Mouse (Mus musculus): ENCODE results near the gene Pcolce.

The Pcolce gene

DNA sequence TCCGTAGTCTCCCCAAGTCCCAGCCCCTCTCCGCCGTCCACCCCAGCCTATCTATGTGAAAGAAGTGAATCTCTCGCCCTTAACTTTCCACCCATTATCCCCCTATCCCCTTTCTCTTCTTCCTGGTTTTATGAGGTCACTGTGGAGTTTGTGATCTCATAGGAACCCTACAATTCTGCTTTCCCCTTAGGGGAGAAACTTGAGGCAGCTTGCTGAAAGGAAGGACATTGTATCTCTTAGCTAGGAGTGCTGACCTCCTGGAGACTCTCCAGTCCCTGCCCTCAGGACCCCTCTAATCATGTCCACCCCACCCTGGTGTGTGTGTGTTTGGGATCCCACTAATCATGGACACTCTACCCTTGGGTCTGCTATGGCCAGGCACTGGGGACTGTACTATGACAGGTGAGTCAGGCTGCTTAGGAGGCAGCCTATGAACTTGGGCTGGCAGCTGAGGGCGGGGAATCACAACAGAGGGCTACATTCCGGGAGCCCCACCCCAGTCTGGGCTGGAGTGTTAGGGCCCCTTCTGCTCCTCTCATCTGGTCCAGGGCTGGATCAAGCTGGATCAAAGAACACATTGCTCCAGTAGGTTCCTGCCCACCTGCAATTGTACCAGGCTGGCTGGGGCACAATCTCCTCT, 16.4 kb upstream of the Pcolce start:
- CTCF ChIA-PET: no interaction called here

DNA sequence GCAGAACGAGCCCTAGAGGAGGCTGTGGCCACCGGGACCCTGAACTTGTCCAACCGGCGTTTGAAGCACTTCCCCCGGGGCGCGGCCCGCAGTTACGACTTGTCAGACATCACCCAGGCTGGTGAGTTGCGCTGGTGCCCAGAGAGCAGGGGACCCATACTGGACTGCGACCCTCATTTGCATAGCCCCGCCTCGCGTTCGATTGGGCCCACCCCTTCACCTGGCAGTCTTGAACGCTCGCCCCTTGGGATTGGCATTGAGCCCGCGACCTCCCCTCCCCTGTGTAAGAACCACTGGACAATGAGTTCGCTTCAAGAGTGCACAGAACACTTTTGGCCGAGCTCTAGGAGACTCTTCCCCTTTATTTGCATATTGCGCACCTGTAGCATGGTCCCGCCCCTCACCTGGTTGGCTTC, 15.7 kb upstream of the Pcolce start:
- CTCF ChIA-PET: no interaction called here

DNA sequence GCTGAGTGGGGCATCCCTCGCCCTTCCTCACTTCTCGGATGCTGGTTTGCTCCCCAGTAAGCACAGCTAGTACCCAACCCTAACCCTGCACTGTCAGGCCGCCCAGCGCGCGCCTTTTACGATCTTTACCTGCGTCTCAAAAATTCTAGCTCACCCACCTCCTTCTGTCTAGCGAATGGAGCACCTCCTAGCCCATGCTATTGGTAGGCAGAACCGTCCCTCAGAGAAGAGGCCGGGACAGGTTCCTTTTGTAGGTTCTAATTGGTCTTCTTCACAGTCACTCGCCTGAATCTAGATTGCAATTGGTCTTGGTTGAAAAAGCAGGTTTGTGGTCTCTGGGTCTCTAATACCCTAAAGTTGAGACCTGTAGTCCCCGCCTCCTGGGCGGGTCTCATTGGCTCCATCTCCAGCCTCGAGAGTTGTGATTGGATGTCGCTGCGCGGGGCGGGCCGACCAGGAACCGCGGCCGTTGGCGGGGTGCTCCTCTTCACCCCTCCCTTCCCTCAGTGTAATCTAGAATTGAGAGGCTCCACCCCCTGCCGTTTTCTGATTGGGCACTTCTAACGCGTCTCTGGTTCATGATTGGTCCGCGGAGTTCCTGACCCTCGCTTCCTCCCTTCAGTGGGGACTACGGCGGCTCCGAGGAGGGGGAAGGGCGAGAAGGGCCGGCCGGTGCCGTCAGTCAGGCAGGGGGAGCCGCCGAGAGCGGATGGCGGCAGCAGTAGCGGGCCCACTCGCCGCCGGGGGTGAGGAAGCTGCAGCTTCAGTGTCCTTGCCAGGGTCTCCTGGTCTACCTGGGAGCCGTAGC, 15.1 kb upstream of the Pcolce start, which contains the start of the genes Fbxo24, Lrch4 and Gm20605:
Gene Fbxo24 (minus strand): TSS at position 505 of the 808 bp plus-strand sequence.
Gene Lrch4 (plus strand): TSS at position 624 of the 808 bp plus-strand sequence.
Gene Gm20605 (plus strand): TSS at position 678 of the 808 bp plus-strand sequence.
- CTCF ChIA-PET: interaction anchor here (0.5 to 0.6 kb wide), 2 partner anchors 111 to 1665 kb away, joined by 3 to 5 read pairs; no protein-coding TSS in a partner anchor

DNA sequence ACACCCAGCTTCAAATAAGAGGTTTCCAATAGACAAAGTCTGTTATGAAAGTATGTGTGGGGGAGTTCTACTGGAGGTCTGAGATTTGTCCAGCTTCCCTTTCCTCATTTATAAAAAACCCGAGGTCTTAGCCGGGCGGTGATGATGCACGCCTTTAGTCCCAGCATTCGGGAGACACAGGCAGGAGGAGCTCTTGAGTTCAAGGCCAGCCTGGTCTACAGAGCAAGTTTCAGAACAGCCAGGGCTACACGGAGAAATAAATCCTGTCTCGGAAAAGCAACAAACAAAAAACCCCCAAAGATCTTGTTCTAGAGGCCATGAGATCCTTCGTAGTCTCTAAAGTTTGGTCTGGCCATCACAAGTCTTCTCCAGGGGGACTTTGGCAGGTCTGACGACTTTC, 14.4 kb upstream of the Pcolce start:
- CTCF ChIA-PET: interaction anchor here (0.5 to 1.2 kb wide), 3 partner anchors 26 to 1665 kb away, joined by 3 to 5 read pairs (median 3); no protein-coding TSS in a partner anchor

DNA sequence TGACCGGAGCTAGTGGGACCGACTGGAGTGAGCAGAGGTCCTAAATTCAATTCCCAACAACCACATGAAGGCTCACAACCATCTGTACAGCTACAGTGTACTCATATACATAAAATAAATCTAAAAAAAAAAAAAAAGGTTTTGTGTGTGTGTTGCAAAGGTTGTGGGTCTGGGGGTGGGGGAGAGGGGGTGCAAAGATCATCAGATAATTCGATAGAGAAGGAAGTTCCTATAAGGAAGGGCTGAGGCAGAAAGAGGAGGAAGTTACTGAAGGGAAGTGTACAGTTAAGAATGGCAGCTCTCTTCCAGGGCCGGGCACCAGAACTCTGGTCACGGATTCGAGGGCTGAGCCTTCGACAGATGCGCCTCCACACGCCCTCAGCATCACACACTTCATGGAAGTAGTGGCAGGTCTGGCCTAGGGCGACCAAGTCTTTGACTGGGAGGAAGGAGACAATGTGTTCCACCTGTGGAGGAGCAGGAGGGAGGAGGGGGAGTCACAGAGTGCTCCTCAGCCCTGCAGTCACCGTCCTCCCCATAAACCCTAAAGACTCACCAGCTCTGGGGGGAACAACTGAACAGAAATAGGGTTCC, 10.4 kb upstream of the Pcolce start:
- CTCF ChIA-PET: no interaction called here

GRCm38 (mm10) chr5:137615347-137615746, 1.8 kb upstream of the Pcolce start:
- CTCF ChIA-PET: interaction anchor here (0.7 kb wide), 1 partner anchor 1751 kb away, joined by 4 read pairs; no protein-coding TSS in a partner anchor

- CTCF ChIA-PET: interaction anchor here (0.7 kb wide), 1 partner anchor 1750 kb away, joined by 4 read pairs; no protein-coding TSS in a partner anchor
These were observed 1.3 kb upstream of the Pcolce start for GRCm38 (mm10) chr5:137614921-137615320.

- CTCF ChIA-PET: no interaction called here
These were observed 508 bp downstream of the Pcolce start for GRCm38 (mm10) chr5:137613076-137613475.

DNA sequence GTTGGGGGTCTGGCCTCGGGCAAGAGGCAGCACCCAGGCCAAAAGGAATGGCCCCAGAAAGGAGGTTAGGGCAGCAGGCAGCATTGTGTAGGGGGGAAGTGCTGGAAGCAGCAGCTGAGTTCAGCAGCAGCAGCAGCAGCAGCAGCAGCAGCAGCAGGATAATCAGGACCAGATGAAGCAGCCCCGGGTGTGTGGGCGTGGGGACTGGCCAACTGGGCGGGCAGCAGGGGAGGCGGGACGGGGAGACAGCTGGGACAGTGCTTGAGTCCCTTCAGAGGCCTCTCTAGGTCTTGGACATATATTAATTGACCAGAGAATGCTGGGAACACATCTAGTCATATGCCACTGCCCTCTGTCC, 2.4 kb downstream of the Pcolce start:
- CTCF ChIA-PET: interaction anchor here (0.7 kb wide), 2 partner anchors 15 to 38 kb away, joined by 3 to 4 read pairs; no protein-coding TSS in a partner anchor

DNA sequence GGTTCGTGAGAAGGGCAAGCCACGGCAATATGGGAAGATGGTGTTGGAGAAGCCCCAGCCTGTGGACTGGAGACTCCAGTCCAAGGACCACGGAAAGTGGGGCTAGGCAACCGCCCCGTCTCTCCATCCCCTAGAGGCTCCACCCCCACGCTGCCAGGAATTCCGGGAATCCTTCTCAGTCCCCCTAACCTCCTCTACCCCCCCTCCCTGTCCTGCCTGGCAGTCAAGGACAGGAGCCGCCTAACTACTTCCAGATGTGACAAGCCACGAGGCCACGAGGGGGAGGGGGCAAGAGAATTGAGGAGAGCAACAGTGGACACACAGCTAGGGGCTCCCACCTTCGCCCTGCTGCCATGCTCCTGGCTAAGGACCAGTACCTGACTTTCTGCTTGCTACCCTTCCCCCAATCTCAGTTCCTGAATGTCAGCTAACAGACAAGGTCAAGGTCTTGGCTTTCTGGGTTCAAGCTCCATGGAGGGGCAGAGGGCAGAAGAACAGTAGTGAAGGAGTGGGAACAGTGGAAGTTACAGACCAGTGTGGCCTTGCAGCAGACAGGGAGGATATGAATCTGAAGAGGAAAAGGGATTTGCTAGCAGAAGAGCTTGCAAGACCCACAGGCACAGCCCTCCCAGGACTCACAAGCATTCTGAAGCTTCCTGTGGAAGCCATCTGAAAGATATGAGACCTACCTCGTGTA, 2.9 kb downstream of the Pcolce start:
- CTCF ChIA-PET: no interaction called here

GRCm38 (mm10) chr5:137610056-137610455, 3.5 kb downstream of the Pcolce start:
- CTCF ChIA-PET: no interaction called here

GRCm38 (mm10) chr5:137609292-137609691, 4.3 kb downstream of the Pcolce start:
- CTCF ChIA-PET: no interaction called here

- CTCF ChIA-PET: no interaction called here
These were observed 4.9 kb downstream of the Pcolce start for GRCm38 (mm10) chr5:137608654-137609190.

- CTCF ChIA-PET: no interaction called here
These were observed 5.5 kb downstream of the Pcolce start for GRCm38 (mm10) chr5:137607860-137608653.

GRCm38 (mm10) chr5:137601365-137601729, 12.2 kb downstream of the Pcolce start:
- CTCF ChIA-PET: no interaction called here

DNA sequence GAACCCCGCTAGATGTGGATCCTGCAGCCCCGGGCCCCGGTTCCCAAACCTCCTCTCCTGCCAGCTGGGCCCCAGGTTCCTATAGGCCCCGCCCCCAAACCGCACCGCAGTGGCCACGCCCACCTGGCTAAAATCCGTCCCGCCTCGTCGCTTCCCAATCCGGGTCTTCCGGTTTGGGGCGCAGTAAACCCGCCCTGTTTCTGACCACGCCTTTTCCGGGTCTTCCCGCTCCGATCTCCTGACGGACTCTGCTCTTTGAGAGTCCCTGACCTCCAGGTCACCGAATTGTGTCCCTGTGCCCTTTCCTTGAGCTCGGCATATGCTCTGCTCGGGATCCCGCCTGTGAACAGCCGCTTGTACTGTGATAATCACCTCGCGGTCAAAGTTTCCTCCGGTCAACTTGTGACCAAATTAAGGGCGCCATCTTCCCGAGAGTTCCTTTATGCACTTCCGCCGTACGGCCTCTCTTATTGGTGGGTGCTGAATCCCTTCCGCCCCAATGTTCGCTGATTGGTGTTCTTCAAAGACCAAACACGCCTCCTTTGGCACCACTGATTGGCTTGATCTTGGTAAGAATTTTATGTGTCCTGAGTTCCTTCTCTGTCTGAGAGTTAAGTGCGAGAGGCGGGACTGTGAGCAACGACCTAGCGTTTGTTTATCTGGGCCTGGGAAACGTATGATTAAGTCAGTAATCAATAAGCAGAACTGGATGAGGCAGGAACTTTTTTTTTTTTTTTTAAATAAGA, 12.8 kb downstream of the Pcolce start, which contains the start of gene Mospd3:
Gene Mospd3 (minus strand): TSS at position 440 of the 746 bp plus-strand sequence.
- CTCF ChIA-PET: interaction anchor here (0.5 to 0.6 kb wide), 2 partner anchors 33 to 83 kb away, joined by 5 to 10 read pairs; no protein-coding TSS in a partner anchor

DNA sequence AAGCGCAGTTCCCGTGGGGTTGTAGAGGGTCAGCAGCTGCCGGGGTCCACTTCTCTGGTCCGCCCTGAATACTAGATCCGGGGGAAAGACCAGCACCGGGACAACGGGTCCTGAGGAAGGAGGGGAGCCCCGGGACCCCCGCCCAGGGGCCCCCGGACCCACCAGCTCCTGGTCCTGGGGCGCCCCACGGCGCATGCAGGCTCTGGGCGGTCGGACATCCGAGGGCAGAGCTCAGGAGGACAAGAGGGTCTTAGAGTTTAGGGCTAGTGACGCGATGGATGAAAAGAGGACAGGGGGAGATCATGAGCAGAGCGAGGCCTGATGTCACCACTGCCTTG, 13.3 kb downstream of the Pcolce start:
- CTCF ChIA-PET: interaction anchor here (0.5 to 0.6 kb wide), 4 partner anchors 32 to 190 kb away, joined by 3 to 10 read pairs (median 4); no protein-coding TSS in a partner anchor

DNA sequence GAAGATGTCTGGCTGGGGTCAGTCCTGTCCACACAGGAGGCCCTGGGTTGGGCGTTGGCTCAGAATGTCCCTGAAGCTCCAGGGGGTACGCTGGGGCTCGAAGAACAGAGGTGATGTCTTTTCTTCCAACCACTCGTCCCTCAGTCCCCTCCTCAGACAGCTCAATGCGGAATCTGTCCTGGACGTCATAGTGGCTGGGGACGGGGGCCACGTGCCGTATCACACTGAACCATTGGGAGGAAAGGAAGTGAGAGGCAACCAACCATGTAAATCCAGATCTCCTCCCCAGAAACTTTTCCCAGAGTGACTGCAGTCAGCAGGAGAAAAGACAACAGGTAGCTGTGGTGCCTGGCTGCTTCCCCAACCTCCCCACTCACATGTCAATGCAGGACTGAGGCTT, 14.0 kb downstream of the Pcolce start:
- CTCF ChIA-PET: interaction anchor here (0.5 to 0.6 kb wide), 2 partner anchors 58 to 191 kb away, joined by 3 read pairs; no protein-coding TSS in a partner anchor

GRCm38 (mm10) chr5:137598100-137598826, 15.3 kb downstream of the Pcolce start:
- CTCF ChIA-PET: interaction anchor here (0.6 kb wide), 1 partner anchor 40 kb away, joined by 16 read pairs; no protein-coding TSS in a partner anchor

All from spleen, embryonic (tissue).